Mouse (Mus musculus): ENCODE results near the gene Diras1. TPM values are rescaled to one million over a fixed set of nuclear protein-coding genes. Genes with fewer than 3 reads are reported as not detected.

The Diras1 gene
- polyA plus RNA-seq, 1 experiment from 2014 or later, result not detected

- WGBS, result 33% methylated on average over 13 of the region's 13 CpGs
Observed at GRCm38 (mm10) chr10:81041458-81042175, 16.2 kb upstream of the Diras1 start.

GRCm38 (mm10) chr10:81036988-81037580 is 11.6 kb upstream of the Diras1 start, which contains the start of gene Slc39a3:
TSS of gene Slc39a3 (minus strand) at chr10:81037426.
- H3K27me3 ChIP-seq (replicated peaks; ENCODE audit: control insufficient read depth, insufficient read depth, low read length), result no peaks in the 10 kb centered on the region
- H3K9me3 ChIP-seq (ENCODE audit: control insufficient read depth, low read length), result no peaks in the 10 kb centered on the region
- H3K4me1 ChIP-seq (replicated peaks; ENCODE audit: control insufficient read depth, insufficient read depth, low read length), result no peaks in the 10 kb centered on the region
- peak within 1 kb of the TSS; percentile 76 for H3K9ac ChIP-seq (ENCODE audit: low read depth, low read length)
- peak; percentile 97 for DNase-seq (ENCODE audit: low spot score)
- peak within 1 kb of the TSS; percentile 79 for H3K4me3 ChIP-seq (ENCODE audit: low read depth, low read length)
- under 1% methylated on average over 35 of the region's 35 CpGs for WGBS
- H3K27ac ChIP-seq (ENCODE audit: low read depth, low read length), result peak within 1 kb of the TSS; percentile 55
- no peaks in the 10 kb centered on the region for H3K36me3 ChIP-seq (ENCODE audit: control insufficient read depth, insufficient read depth, low read length)
- peak within 1 kb of the TSS; percentile 73 for H3K4me2 ChIP-seq
- peak; percentile 98 for ATAC-seq (replicated peaks; ENCODE audit: low FRiP score)

More at GRCm38 (mm10) chr10:81041458-81042175, 16.2 kb upstream of the Diras1 start:
- Histone ChIP-seq H3K27me3 (replicated peaks; ENCODE audit: control insufficient read depth, insufficient read depth, low read length) (no peaks in the 10 kb centered on the region), H3K4me2 (no peak overlapping the region; the same call in 1 of the 2 replicates), H3K4me1 (replicated peaks; ENCODE audit: control insufficient read depth, insufficient read depth, low read length) (no peaks in the 10 kb centered on the region), H3K4me3 (ENCODE audit: low read depth, low read length) (no peak overlapping the region), H3K27ac (ENCODE audit: low read depth, low read length) (no peak overlapping the region), H3K36me3 (ENCODE audit: control insufficient read depth, insufficient read depth, low read length) (peaks cover 18% of the 10 kb centered on the region), H3K9me3 (ENCODE audit: control insufficient read depth, low read length) (no peaks in the 10 kb centered on the region), H3K9ac (ENCODE audit: low read depth, low read length) (no peak overlapping the region)
- ATAC-seq (replicated peaks; ENCODE audit: low FRiP score), result no peak
- DNase-seq (ENCODE audit: low spot score), result peak; percentile 63

GRCm38 (mm10) chr10:81036251-81036650 is 10.8 kb upstream of the Diras1 start:
- no peak overlapping the region for H3K4me2 ChIP-seq
- no peaks in the 10 kb centered on the region for H3K9me3 ChIP-seq (ENCODE audit: control insufficient read depth, low read length)
- H3K27me3 ChIP-seq (replicated peaks; ENCODE audit: control insufficient read depth, insufficient read depth, low read length), result no peaks in the 10 kb centered on the region
- no peak overlapping the region for H3K27ac ChIP-seq (ENCODE audit: low read depth, low read length)
- WGBS, result 69% methylated on average over 7 of the region's 7 CpGs
- no peak overlapping the region for H3K9ac ChIP-seq (ENCODE audit: low read depth, low read length)
- no peaks in the 10 kb centered on the region for H3K4me1 ChIP-seq (replicated peaks; ENCODE audit: control insufficient read depth, insufficient read depth, low read length)
- no peak for DNase-seq (ENCODE audit: low spot score)
- no peak for ATAC-seq (replicated peaks; ENCODE audit: low FRiP score)
- H3K36me3 ChIP-seq (ENCODE audit: control insufficient read depth, insufficient read depth, low read length), result no peaks in the 10 kb centered on the region; the same call in 1 of the 2 replicates
- no peak overlapping the region for H3K4me3 ChIP-seq (ENCODE audit: low read depth, low read length)

- Histone ChIP-seq H3K36me3 (ENCODE audit: control insufficient read depth, insufficient read depth, low read length) (peaks cover 4% of the 10 kb centered on the region), H3K4me1 (replicated peaks; ENCODE audit: control insufficient read depth, insufficient read depth, low read length) (no peaks in the 10 kb centered on the region), H3K9ac (ENCODE audit: low read depth, low read length) (no peak overlapping the region), H3K4me2 (no peak overlapping the region), H3K27me3 (replicated peaks; ENCODE audit: control insufficient read depth, insufficient read depth, low read length) (no peaks in the 10 kb centered on the region), H3K4me3 (ENCODE audit: low read depth, low read length) (no peak overlapping the region), H3K27ac (ENCODE audit: low read depth, low read length) (no peak overlapping the region), H3K9me3 (ENCODE audit: control insufficient read depth, low read length) (no peaks in the 10 kb centered on the region)
- ATAC-seq (replicated peaks; ENCODE audit: low FRiP score), result no peak
- 77% methylated on average over 10 of the region's 10 CpGs for WGBS
- DNase-seq (ENCODE audit: low spot score), result no peak
Observed at GRCm38 (mm10) chr10:81033586-81033985, 8.1 kb upstream of the Diras1 start.

GRCm38 (mm10) chr10:81029031-81029430 is 3.6 kb upstream of the Diras1 start:
- Histone ChIP-seq H3K27ac (ENCODE audit: low read depth, low read length) (no peak overlapping the region), H3K4me2 (no peak overlapping the region), H3K27me3 (replicated peaks; ENCODE audit: control insufficient read depth, insufficient read depth, low read length) (peaks cover 19% of the 10 kb centered on the region), H3K9me3 (ENCODE audit: control insufficient read depth, low read length) (no peaks in the 10 kb centered on the region), H3K36me3 (ENCODE audit: control insufficient read depth, insufficient read depth, low read length) (peaks cover 4% of the 10 kb centered on the region), H3K4me1 (replicated peaks; ENCODE audit: control insufficient read depth, insufficient read depth, low read length) (peaks cover 8% of the 10 kb centered on the region), H3K9ac (ENCODE audit: low read depth, low read length) (no peak overlapping the region; the same call in 1 of the 2 replicates), H3K4me3 (ENCODE audit: low read depth, low read length) (no peak overlapping the region)
- ATAC-seq (replicated peaks; ENCODE audit: low FRiP score) (no peak), DNase-seq (ENCODE audit: low spot score) (no peak)
- WGBS, result 71% methylated on average over 10 of the region's 10 CpGs

GRCm38 (mm10) chr10:81028219-81028618 is 2.8 kb upstream of the Diras1 start:
- no peak overlapping the region for H3K27ac ChIP-seq (ENCODE audit: low read depth, low read length)
- peaks cover 27% of the 10 kb centered on the region for H3K27me3 ChIP-seq (replicated peaks; ENCODE audit: control insufficient read depth, insufficient read depth, low read length)
- peaks cover 8% of the 10 kb centered on the region for H3K4me1 ChIP-seq (replicated peaks; ENCODE audit: control insufficient read depth, insufficient read depth, low read length)
- H3K36me3 ChIP-seq (ENCODE audit: control insufficient read depth, insufficient read depth, low read length), result peaks cover 4% of the 10 kb centered on the region
- ATAC-seq (replicated peaks; ENCODE audit: low FRiP score), result 0 out of 2 replicates have a peak, but pooled peaks have one; percentile 50
- DNase-seq (ENCODE audit: low spot score), result no peak
- H3K4me3 ChIP-seq (ENCODE audit: low read depth, low read length), result no peak overlapping the region
- no peak overlapping the region for H3K4me2 ChIP-seq
- no peak overlapping the region for H3K9ac ChIP-seq (ENCODE audit: low read depth, low read length)
- H3K9me3 ChIP-seq (ENCODE audit: control insufficient read depth, low read length), result no peaks in the 10 kb centered on the region

- H3K9ac ChIP-seq (ENCODE audit: low read depth, low read length), result no peak overlapping the region
- H3K9me3 ChIP-seq (ENCODE audit: control insufficient read depth, low read length), result no peaks in the 10 kb centered on the region
- no peak overlapping the region for H3K27ac ChIP-seq (ENCODE audit: low read depth, low read length)
- ATAC-seq (replicated peaks; ENCODE audit: low FRiP score) (no peak), DNase-seq (ENCODE audit: low spot score) (no peak)
- no peak overlapping the region for H3K4me2 ChIP-seq
- no peak overlapping the region for H3K4me3 ChIP-seq (ENCODE audit: low read depth, low read length)
- 64% methylated on average over 4 of the region's 4 CpGs for WGBS
- H3K4me1 ChIP-seq (replicated peaks; ENCODE audit: control insufficient read depth, insufficient read depth, low read length), result peaks cover 8% of the 10 kb centered on the region
- peaks cover 36% of the 10 kb centered on the region for H3K27me3 ChIP-seq (replicated peaks; ENCODE audit: control insufficient read depth, insufficient read depth, low read length)
- peaks cover 4% of the 10 kb centered on the region for H3K36me3 ChIP-seq (ENCODE audit: control insufficient read depth, insufficient read depth, low read length)
Observed at GRCm38 (mm10) chr10:81027331-81027730, 1.9 kb upstream of the Diras1 start.

GRCm38 (mm10) chr10:81026857-81027256 is 1.4 kb upstream of the Diras1 start:
- Histone ChIP-seq H3K4me1 (replicated peaks; ENCODE audit: control insufficient read depth, insufficient read depth, low read length) (peaks cover 8% of the 10 kb centered on the region), H3K36me3 (ENCODE audit: control insufficient read depth, insufficient read depth, low read length) (peaks cover 4% of the 10 kb centered on the region), H3K9me3 (ENCODE audit: control insufficient read depth, low read length) (no peaks in the 10 kb centered on the region), H3K27me3 (replicated peaks; ENCODE audit: control insufficient read depth, insufficient read depth, low read length) (peaks cover 41% of the 10 kb centered on the region), H3K4me2 (no peak overlapping the region), H3K27ac (ENCODE audit: low read depth, low read length) (no peak overlapping the region), H3K4me3 (ENCODE audit: low read depth, low read length) (no peak overlapping the region), H3K9ac (ENCODE audit: low read depth, low read length) (no peak overlapping the region)
- DNase-seq (ENCODE audit: low spot score), result no peak
- WGBS, result 90% methylated on average over 5 of the region's 5 CpGs
- ATAC-seq (replicated peaks; ENCODE audit: low FRiP score), result no peak

Measured in liver, embryonic 11.5 days (tissue).